Mouse (Mus musculus) forebrain, embryonic 15.5 days (tissue): ENCODE measurements around the gene Rxfp2. TPM values are rescaled to one million over a fixed set of nuclear protein-coding genes. Genes with fewer than 3 reads are reported as not detected.

ENCODE experiments used
- ATAC-seq: fragments of 200-750 bp; cut with Nextera tagmentation; replicated peaks from 2 replicates; pipeline ENCODE4 v1.8.0; 2017; ENCODE audit warnings: mild to moderate bottlenecking, moderate TSS enrichment, moderate library complexity
- H3K27ac ChIP-seq: fragments of 300-500 bp; sonication (generic); replicated peaks from 2 replicates; pipeline ENCODE4 v1.5.1; 2015; ENCODE audit warnings: mild to moderate bottlenecking, inconsistent platforms
- H3K27me3 ChIP-seq: fragments of 300-500 bp; sonication (generic); 2 replicates; pipeline ENCODE4 v1.6.1; 2015; ENCODE audit warnings: inconsistent platforms
- H3K36me3 ChIP-seq: fragments of 300-500 bp; sonication (generic); 2 replicates; pipeline ENCODE4 v1.6.1; 2015; ENCODE audit warnings: mild to moderate bottlenecking, inconsistent platforms
- H3K4me1 ChIP-seq: fragments of 300-500 bp; sonication (generic); 2 replicates; pipeline ENCODE4 v1.6.1; 2015; ENCODE audit warnings: inconsistent platforms
- H3K4me2 ChIP-seq: fragments of 300-500 bp; sonication (generic); replicated peaks from 2 replicates; pipeline ENCODE4 v1.6.1; 2015; ENCODE audit warnings: mild to moderate bottlenecking, inconsistent platforms
- H3K4me3 ChIP-seq: fragments of 300-500 bp; sonication (generic); 2 replicates; pipeline ENCODE4 v1.5.1; 2015; ENCODE audit warnings: mild to moderate bottlenecking, inconsistent platforms
- H3K9ac ChIP-seq: fragments of 300-500 bp; sonication (generic); replicated peaks from 2 replicates; pipeline ENCODE4 v1.6.1; 2015; ENCODE audit warnings: mild to moderate bottlenecking, inconsistent platforms
- H3K9me3 ChIP-seq: fragments of 300-500 bp; sonication (generic); 2 replicates; pipeline ENCODE4 v1.6.1; 2016; ENCODE audit warnings: inconsistent platforms
- WGBS: fragments of 180-500 bp; shearing (Covaris S2); methylation state at CpG from one replicate; pipeline ENCODE4 v1.1.7; 2015; ENCODE audit warnings: mixed read lengths; 5-methylcytosine and 5-hydroxymethylcytosine counted together
- polyA plus RNA-seq: library from polyadenylated mRNA; unstranded; fragments of >200 nt; fragmentation: Nextera tagmentation; extraction: Ambion mirVana; gene quantifications from 2 replicates; pipeline ENCODE4 v1.2.1, GENCODE M21; 2015

The Rxfp2 gene
- 0.27 and 0.60 TPM in 2 replicates for polyA plus RNA-seq

DNA sequence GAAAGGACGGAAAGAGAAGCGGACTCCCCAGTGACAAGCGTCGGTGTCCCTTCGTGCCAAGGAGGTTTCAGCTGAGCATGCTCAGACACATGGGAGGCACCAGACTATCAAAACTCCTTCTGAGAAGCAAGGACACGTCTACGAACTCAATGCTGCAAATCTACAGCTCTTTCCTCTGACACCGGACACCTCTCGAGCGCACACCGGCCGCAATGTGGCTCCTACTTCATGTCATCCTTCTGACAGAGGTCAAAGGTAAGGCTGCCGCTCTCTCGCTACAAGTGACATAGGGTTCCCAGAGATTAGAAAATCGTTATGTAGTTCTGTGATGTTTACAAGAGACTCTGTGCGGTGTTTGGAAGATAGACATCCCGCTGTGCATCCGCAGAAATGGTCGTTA lies at the start of gene Rxfp2:
Rxfp2 (plus strand) TSS at position 20 of the 400 bp plus-strand sequence.
- ATAC-seq: no peak
- Histone ChIP-seq H3K36me3 (no peaks in the 10 kb centered on the region), H3K9me3 (no peaks in the 10 kb centered on the region), H3K9ac (no peak within 1 kb of the TSS), H3K27me3 (no peaks in the 10 kb centered on the region), H3K4me2 (no peak within 1 kb of the TSS), H3K4me3 (no peak within 1 kb of the TSS), H3K4me1 (peaks cover 4% of the 10 kb centered on the region), H3K27ac (no peak within 1 kb of the TSS)
- WGBS: 65% methylated on average over 19 of the region's 19 CpGs

DNA sequence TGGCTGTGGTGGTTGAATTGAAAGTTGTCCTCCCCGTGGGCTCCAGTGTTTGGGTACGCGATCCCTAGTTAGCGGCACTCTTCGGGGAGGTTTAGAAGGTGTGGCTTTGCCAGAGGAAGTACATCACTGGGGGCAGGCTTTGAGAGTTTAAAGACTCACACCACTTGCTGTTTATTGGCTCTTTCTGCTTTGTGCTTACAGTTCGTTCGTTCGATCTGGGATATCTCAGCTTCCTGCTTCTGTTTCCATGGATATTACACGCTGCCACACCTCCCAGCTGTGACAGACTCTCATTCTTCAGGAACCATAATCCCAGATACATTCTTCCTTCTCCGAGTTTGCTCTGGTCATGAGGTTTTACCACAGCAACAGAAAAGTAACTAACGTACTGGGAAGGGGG lies 48.2 kb upstream of the Rxfp2 start:
- H3K4me2 ChIP-seq: no peak overlapping the region
- H3K4me3 ChIP-seq: no peak overlapping the region
- no peak for ATAC-seq
- H3K9me3 ChIP-seq: no peaks in the 10 kb centered on the region
- no peak overlapping the region for H3K9ac ChIP-seq
- H3K27ac ChIP-seq: no peak overlapping the region
- no peaks in the 10 kb centered on the region for H3K36me3 ChIP-seq
- H3K4me1 ChIP-seq: no peaks in the 10 kb centered on the region
- WGBS: 86% methylated on average over 11 of the region's 11 CpGs
- no peaks in the 10 kb centered on the region for H3K27me3 ChIP-seq

DNA sequence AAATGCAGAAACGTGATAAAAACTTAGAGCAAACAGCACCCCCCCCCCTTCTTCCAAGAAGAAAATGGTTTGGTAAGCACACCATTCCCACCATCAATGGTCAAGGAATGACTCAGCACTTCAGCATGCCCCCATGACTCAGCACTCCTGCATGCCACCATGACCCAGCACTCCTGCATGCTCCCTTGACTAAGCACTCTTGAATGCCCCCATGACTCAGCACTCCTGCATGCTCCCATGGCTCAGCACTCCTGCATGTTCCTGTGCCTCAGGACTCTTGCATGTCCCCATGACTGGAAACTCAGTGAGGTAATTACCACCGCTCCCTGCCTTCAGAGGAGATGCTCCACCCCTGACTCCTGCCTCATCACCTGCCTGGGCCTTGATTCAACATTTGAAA lies 41.4 kb upstream of the Rxfp2 start:
- no peaks in the 10 kb centered on the region for H3K36me3 ChIP-seq
- no peaks in the 10 kb centered on the region for H3K27me3 ChIP-seq
- H3K4me3 ChIP-seq: no peak overlapping the region
- H3K27ac ChIP-seq: no peak overlapping the region
- no peaks in the 10 kb centered on the region for H3K4me1 ChIP-seq
- 79% methylated on average over 2 of the region's 2 CpGs for WGBS
- H3K9ac ChIP-seq: no peak overlapping the region
- no peak for ATAC-seq
- no peak overlapping the region for H3K4me2 ChIP-seq
- H3K9me3 ChIP-seq: no peaks in the 10 kb centered on the region

DNA sequence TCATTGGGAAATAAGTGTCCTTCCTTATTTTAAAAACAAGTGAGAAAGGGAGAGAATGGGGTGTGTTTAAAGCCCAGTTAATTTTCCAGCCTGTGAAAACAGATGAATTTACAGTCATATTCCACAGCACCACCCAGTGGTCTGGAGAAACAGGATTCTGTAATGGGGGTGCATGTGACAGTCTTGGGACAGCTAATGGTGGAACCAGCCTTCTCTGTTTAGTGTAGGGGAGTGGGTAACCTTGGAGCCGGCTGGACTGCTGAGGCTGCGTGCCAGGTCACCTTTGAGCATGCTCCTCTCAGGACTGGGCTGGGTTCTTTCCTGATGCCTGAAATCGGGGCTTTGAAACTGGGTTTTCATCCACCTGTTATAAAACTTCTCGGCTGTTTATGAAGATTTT lies 34.9 kb upstream of the Rxfp2 start:
- no peak for ATAC-seq
- Histone ChIP-seq H3K4me1 (no peaks in the 10 kb centered on the region), H3K9ac (no peak overlapping the region), H3K9me3 (no peaks in the 10 kb centered on the region), H3K36me3 (no peaks in the 10 kb centered on the region), H3K4me3 (no peak overlapping the region), H3K27ac (no peak overlapping the region), H3K27me3 (no peaks in the 10 kb centered on the region), H3K4me2 (no peak overlapping the region)
- WGBS: 86% methylated on average over 4 of the region's 4 CpGs

DNA sequence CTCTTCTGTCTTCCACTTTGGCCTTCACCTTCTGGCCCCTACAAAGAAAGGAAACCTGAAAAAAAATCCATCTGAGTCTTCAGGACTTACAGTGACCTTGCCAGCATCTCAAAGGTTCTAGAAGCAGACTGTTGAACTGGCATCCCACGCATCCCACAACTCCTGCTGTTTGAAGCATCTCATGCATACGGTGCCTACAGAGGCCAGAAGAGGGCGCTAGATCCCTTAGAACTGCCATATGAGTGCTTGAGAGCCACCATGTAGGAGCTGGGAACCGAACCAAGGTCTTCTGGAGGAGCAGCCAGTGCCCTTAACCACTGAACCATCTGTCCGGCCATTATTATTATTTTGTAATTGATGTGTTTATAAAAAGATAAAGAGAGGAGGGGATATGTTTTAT lies 23.9 kb upstream of the Rxfp2 start:
- H3K27ac ChIP-seq: no peak overlapping the region
- ATAC-seq: no peak
- 74% methylated on average over 5 of the region's 5 CpGs for WGBS
- no peak overlapping the region for H3K4me2 ChIP-seq
- H3K4me3 ChIP-seq: no peak overlapping the region
- H3K27me3 ChIP-seq: no peaks in the 10 kb centered on the region
- H3K4me1 ChIP-seq: no peaks in the 10 kb centered on the region
- no peaks in the 10 kb centered on the region for H3K36me3 ChIP-seq
- H3K9ac ChIP-seq: no peak overlapping the region
- H3K9me3 ChIP-seq: no peaks in the 10 kb centered on the region

DNA sequence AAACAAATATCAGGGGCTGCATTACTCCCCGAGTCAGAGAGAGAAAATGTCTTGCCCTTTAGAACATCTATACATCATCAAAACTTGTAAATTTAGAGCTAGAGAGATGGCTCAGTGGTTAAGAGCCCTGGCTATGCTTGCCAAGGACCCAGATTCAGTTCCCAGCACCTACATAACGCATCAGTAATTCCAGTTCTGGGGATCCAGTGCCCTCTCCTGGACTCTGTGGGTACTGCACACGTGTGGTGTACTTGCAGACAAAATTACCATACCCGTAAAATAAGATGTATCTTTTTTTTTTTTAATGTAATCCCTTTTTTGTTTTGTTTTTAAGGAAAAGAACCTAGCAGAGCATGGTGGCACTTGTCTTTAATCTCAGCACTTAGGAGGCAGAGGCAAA lies 21.9 kb upstream of the Rxfp2 start:
- H3K36me3 ChIP-seq: no peaks in the 10 kb centered on the region
- no peak overlapping the region for H3K27ac ChIP-seq
- no peak for ATAC-seq
- H3K4me2 ChIP-seq: no peak overlapping the region
- H3K9me3 ChIP-seq: no peaks in the 10 kb centered on the region
- H3K4me3 ChIP-seq: no peak overlapping the region
- H3K4me1 ChIP-seq: no peaks in the 10 kb centered on the region
- no peaks in the 10 kb centered on the region for H3K27me3 ChIP-seq
- H3K9ac ChIP-seq: no peak overlapping the region
- WGBS: 95% methylated on average over 4 of the region's 4 CpGs

DNA sequence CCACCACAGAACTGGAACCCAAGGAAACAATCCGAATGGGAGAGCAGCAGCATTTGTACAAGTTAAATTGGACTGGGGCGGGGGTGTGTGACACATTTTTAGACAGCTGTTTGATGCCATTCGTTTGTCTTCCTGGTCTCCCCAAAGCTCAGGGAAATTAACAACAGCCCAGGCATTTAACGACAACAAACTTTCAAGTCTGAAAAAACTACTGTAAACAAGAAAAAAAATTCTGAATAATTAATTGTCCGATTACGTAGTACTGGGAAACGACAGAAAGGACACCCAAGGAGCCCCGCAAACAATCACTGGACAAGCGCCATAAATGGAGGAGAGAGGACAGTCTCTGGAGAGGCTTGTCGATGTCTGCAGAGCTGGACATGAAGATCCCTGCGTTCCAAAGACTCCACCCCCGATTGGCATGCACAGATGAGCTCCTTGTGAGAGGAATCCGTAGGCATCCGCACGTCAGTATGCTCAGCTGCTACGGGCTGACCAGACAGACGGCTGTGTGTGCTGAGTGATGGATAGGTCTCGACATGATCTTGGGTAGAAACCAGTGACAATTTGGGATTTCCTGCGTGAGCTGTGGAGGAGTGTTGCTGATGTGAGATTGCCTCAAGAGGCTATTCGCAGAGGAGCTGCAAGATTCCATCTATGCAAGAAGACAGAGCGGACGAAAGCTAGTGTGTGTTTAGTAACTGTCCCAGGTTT lies 21.0 kb upstream of the Rxfp2 start:
- ATAC-seq: no peak
- Histone ChIP-seq H3K36me3 (no peaks in the 10 kb centered on the region), H3K27me3 (no peaks in the 10 kb centered on the region), H3K27ac (no peak overlapping the region), H3K4me1 (no peaks in the 10 kb centered on the region), H3K4me3 (no peak overlapping the region), H3K4me2 (no peak overlapping the region), H3K9ac (no peak overlapping the region), H3K9me3 (no peaks in the 10 kb centered on the region)
- WGBS: 79% methylated on average over 22 of the region's 22 CpGs

DNA sequence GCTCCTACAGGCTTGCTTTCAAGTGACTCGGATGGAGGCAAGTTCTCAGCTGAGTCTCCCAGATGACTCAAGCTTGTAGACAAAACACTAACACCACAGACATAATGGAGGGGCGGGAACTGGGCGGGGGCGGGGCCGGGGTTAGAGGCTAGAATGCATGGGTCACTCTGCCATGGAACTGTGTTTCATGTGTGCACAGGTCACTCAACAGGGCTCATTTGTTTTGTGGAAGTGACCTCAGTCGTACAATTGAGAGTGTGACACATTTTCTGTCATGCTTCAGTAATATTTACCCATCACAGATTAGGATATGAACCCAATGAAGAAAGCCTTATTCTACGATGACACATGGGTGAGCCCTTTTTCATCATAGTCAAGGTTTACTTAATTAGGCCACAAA lies 20.2 kb upstream of the Rxfp2 start:
- Histone ChIP-seq H3K4me2 (no peak overlapping the region), H3K9me3 (no peaks in the 10 kb centered on the region), H3K4me1 (no peaks in the 10 kb centered on the region), H3K36me3 (no peaks in the 10 kb centered on the region), H3K4me3 (no peak overlapping the region), H3K9ac (no peak overlapping the region), H3K27ac (no peak overlapping the region), H3K27me3 (no peaks in the 10 kb centered on the region)
- WGBS: 78% methylated on average over 7 of the region's 7 CpGs
- ATAC-seq: no peak

DNA sequence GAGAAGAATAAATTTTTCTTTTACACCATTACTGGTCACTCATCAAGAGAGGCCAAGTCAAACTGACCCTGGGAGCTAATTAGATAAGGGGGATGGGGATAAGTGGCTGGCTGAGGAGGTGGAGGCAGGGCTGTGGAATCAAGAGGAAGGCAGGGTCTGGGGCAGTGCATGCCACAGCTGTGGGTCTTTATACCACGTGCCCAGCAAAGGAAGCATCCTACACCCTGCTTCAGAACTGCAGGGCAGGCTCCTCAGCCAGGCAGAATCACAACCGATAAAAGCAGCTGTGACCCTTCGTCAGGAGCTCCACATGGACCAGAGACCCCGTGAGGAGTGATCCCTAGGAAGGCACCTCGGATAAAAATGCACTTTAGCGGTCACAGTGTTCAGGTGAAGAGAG lies 13.1 kb upstream of the Rxfp2 start:
- WGBS: 57% methylated on average over 6 of the region's 6 CpGs
- no peak for ATAC-seq
- Histone ChIP-seq H3K4me1 (no peaks in the 10 kb centered on the region), H3K4me3 (no peak overlapping the region), H3K27ac (no peak overlapping the region), H3K4me2 (no peak overlapping the region), H3K9ac (no peak overlapping the region), H3K9me3 (no peaks in the 10 kb centered on the region), H3K36me3 (no peaks in the 10 kb centered on the region), H3K27me3 (no peaks in the 10 kb centered on the region)

DNA sequence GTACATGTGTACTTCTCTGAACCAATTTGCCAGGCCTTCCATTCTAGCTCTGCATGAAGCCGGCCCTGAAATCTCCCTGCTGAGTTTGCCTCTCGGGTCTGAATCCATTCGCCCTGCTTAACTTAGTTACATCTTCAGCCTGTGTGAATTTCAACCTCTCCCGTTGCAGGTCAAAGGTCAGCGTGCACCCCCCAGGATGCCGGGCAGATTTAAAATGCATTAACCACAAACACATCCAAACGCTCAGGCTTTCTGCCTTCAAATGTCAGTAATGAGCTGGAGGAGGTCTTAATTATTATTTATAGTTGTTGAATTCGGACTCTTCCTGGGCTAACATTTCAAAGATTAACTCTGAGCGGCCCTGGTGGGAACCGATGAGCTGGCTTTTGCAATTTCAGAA lies 1.6 kb upstream of the Rxfp2 start:
- H3K9ac ChIP-seq: no peak overlapping the region

DNA sequence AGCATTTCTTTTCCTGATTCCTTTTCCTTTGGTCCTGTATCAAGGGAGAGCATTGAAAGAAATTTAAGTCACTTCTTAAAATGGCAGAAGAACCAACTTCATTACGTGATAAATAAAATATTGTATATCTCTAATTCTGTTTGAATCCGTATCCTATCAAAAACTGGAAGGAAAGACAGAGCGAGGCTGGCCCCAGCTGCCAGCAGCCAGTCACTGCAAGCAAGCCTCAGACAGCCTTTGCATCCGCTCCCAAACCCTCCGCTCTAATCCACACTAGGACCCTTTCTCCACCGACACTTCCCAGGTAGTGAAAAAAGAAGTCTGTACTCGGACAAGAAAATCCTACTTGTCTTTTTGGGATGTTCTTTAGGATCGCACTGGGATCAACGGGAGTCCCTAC lies 803 bp upstream of the Rxfp2 start:
- Histone ChIP-seq H3K9ac (no peak overlapping the region), H3K27me3 (no peaks in the 10 kb centered on the region), H3K4me3 (no peak overlapping the region), H3K27ac (no peak overlapping the region), H3K4me2 (no peak overlapping the region), H3K4me1 (peaks cover 4% of the 10 kb centered on the region), H3K36me3 (no peaks in the 10 kb centered on the region), H3K9me3 (no peaks in the 10 kb centered on the region)
- no peak for ATAC-seq
- WGBS: 45% methylated on average over 9 of the region's 9 CpGs

More for the DNA sequence above, 1.6 kb upstream of the Rxfp2 start:
- 16% methylated on average over 10 of the region's 10 CpGs for WGBS
- H3K27ac ChIP-seq: no peak overlapping the region
- no peaks in the 10 kb centered on the region for H3K9me3 ChIP-seq
- no peak overlapping the region for H3K4me2 ChIP-seq
- peaks cover 4% of the 10 kb centered on the region for H3K4me1 ChIP-seq
- ATAC-seq: no peak
- H3K36me3 ChIP-seq: no peaks in the 10 kb centered on the region
- no peak overlapping the region for H3K4me3 ChIP-seq
- no peaks in the 10 kb centered on the region for H3K27me3 ChIP-seq

DNA sequence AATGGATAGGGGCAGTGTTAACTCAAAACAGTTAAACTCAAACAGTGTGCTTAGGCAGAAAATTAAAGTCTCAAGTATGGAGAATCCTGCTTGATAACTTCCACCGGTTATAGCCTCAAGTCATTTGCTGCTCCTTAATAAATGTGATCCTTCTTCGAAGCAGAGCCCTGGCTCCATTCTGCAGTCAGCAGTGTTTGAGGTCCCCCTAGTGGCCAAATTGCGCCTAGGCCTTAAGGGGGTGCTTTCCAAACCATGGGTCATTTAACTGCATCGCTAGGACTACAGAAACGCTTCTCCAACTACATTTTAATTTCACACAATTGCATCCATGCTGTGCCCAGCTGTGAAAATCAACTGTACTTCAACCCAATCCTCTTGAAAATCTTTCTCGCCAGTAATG lies 2.4 kb downstream of the Rxfp2 start:
- Histone ChIP-seq H3K9me3 (no peaks in the 10 kb centered on the region), H3K9ac (no peak overlapping the region), H3K36me3 (no peaks in the 10 kb centered on the region), H3K4me1 (peaks cover 4% of the 10 kb centered on the region), H3K4me3 (no peak overlapping the region), H3K4me2 (no peak overlapping the region), H3K27ac (no peak overlapping the region), H3K27me3 (no peaks in the 10 kb centered on the region)
- WGBS: 4% methylated on average over 6 of the region's 6 CpGs
- peak; percentile 83 for ATAC-seq

DNA sequence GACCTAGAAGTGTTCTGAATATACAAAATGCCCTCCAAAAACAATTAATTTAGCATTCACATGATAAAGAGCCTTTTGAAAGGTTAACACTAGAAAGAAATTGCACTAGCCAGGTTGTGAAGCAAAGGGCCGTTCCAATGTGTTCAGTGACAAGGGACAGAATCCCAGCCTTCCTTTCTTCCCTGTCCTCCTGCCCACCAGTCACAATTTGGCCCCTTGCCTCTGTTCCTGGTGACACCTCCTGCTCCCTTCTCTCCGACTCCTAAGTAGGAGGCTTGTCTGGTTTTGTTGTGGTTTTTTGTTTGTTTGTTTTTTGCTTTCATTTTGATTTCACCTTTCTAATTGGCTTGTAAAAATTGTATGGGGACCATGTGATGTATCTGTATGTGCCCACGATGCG lies 3.3 kb downstream of the Rxfp2 start:
- 24% methylated on average over 4 of the region's 4 CpGs for WGBS
- peaks cover 4% of the 10 kb centered on the region for H3K4me1 ChIP-seq
- H3K27me3 ChIP-seq: no peaks in the 10 kb centered on the region
- no peak overlapping the region for H3K4me3 ChIP-seq
- no peaks in the 10 kb centered on the region for H3K36me3 ChIP-seq
- no peak overlapping the region for H3K4me2 ChIP-seq
- H3K27ac ChIP-seq: no peak overlapping the region
- no peak overlapping the region for H3K9ac ChIP-seq
- no peak for ATAC-seq
- no peaks in the 10 kb centered on the region for H3K9me3 ChIP-seq
